Mouse (Mus musculus) large intestine, adult 2 months (tissue): Measurements from ENCODE around the gene Thbs1. TPM values are rescaled to one million over a fixed set of nuclear protein-coding genes. Genes with fewer than 3 reads are reported as not detected.
A peak's percentile ranks its signal among the peaks of the same experiment; 100 is the strongest.

Experiments
- DNase-seq: peaks from one replicate; pipeline ENCODE4 v3.0.0-alpha.2; 2012; ENCODE audit warnings: low read depth, low spot score
- WGBS: fragments of 180-500 bp; shearing (Covaris S2); methylation state at CpG from one replicate; pipeline ENCODE4 v1.1.7; 2018; 5-methylcytosine and 5-hydroxymethylcytosine counted together
- polyA plus RNA-seq: library from polyadenylated mRNA; depleted of rRNA; stranded (reverse); fragments of >200 nt; gene quantifications from 2 replicates; pipeline ENCODE4 v1.2.3, GENCODE M21; 2012; rRNA removed

Thbs1 gene
- 6.6 and 10.2 TPM in 2 replicates for polyA plus RNA-seq

DNA sequence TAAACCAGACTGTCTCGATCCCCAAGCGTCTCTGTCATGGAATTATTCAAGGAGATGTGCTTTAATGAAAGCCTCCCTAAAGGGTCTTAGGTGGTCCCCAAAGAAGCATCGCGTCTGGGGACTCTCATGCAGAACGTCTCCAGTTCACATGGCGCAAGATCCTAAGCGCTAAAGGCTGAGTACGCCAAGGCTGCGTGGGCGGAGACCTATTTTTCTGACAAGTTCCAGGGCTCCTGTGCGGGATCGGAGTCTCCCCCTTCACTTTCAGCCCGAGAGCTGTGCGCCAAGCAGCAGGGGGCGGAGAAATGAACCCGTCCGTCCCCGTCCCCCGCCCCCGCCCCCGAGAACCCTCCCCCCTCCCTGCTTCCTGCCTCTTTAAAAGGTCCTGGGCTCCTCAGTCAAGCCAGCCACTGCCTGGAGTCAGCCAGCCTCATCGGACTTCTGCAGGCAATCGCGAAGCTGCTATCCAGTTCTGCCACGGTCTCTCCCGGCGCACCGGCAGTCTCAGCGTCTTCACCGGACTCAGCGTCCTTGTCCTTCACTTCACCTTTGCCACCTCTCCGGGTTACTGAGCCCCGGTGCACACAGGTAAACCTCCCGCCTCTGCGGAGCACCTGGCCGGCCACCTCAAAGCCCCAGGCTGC is at the start of gene Thbs1:
Gene Thbs1 (plus strand): TSS at position 389 of the 644 bp plus-strand sequence.
- DNase-seq: no peak
- WGBS: 2% methylated on average over 36 of the region's 36 CpGs

DNA sequence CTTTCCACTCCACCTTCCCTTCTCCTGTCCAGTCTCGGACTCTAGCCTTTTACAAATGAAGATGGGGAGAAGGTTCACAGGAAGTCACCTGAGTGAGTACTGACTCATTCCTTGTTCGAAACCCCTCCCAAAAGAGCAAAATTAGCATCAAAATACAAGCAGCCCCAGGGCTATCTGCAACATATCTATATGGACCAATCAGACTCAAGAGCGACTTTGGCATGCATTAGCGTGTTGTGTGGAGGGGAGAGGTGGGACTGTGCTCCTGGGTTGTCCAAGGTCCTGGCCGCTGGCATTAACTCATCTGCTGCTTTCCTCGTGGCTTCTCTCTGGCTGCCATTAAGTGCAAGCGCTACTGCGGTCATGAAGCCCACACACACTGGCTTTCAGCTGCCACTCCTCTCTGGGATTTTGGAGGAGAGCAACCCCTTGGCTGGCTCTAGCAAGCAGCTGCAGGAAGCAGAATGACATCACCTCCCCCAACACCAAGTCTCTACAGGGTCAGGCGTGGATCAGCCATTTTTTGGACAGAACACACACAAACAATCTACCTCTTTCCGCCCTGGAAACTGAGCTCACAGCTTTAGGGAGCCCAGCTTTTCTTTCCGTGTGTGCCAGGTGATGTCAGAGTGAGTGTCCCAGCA is 47.4 kb upstream of the Thbs1 start:
- DNase-seq: no peak
- 83% methylated on average over 11 of the region's 11 CpGs for WGBS

- DNase-seq: no peak
- WGBS: 80% methylated on average over 8 of the region's 8 CpGs
These were observed 45.5 kb upstream of the Thbs1 start for GRCm38 (mm10) chr2:118066065-118066770.

GRCm38 (mm10) chr2:118069975-118070374 is 41.7 kb upstream of the Thbs1 start:
- WGBS: 86% methylated on average over 5 of the region's 5 CpGs
- DNase-seq: no peak

DNA sequence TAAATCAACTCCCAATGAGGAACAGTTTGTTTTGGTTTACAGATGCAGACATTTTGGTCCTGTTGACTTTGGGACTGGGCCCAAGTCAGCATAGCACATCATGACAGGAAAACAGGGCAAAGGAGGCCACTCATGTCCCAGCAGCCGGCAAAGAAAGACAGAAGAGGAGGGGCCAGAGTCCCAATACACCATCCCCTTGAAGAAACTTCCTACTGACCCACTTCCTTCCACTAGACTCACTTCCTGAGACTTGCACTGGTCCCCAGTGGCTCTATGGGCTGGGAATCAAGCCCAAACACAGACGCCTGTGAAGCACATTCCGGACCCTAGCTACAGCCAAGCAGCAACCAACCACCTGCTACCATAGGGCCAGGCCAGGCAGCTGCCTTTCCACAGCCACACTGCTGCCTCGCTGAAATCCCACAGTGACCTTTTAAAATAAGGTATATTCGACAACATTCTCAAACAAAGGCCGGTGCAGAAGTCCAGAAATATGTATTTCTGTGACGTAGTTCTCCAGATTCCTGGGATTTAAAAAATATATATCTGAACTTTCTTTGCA is 38.8 kb upstream of the Thbs1 start:
- no peak for DNase-seq
- WGBS: 78% methylated on average over 7 of the region's 7 CpGs

DNA sequence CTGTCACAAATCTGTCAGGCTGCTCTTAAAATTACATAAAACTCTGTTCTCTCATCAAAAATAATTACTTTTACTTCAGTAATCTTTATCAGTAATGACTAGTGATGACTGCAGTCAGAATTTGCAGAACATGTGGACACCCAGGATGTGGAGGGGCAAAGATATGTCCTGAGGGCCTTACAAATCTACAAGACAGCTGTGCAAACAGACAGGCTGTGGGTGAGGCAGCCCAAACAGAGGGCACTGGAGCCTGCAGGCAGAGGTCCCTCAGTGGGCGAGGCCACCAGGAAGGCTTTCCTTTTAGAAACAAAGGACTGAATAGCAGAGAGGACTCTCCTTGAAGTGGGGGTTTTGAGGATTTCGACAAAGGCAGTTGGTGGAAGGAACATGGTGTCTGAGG is 37.6 kb upstream of the Thbs1 start:
- DNase-seq: no peak
- WGBS: 30% methylated on average over 2 of the region's 2 CpGs

GRCm38 (mm10) chr2:118075165-118075564 is 36.5 kb upstream of the Thbs1 start:
- 28% methylated on average over 4 of the region's 4 CpGs for WGBS

DNA sequence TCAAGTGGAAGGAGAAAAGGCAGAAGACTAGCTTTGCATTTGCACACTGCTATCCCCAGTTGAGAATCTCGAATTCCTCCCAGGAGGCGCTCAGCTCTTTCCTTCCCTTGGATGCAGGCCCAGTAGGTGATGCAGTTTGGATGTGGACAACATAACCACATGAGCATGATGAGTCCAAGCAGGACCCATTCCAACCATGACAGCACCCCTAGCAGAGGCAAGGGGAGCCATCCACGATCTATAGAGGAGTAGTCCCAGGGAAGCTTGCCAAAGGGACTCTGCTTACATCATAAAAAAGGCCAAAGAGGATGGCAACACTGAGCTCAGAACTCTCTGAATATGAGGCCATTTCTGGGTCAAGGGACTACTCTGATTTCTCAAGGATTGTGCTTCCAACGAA is 32.5 kb upstream of the Thbs1 start:
- 75% methylated on average over 4 of the region's 4 CpGs for WGBS
- no peak for DNase-seq

More at GRCm38 (mm10) chr2:118075165-118075564, 36.5 kb upstream of the Thbs1 start:
- DNase-seq: no peak

DNA sequence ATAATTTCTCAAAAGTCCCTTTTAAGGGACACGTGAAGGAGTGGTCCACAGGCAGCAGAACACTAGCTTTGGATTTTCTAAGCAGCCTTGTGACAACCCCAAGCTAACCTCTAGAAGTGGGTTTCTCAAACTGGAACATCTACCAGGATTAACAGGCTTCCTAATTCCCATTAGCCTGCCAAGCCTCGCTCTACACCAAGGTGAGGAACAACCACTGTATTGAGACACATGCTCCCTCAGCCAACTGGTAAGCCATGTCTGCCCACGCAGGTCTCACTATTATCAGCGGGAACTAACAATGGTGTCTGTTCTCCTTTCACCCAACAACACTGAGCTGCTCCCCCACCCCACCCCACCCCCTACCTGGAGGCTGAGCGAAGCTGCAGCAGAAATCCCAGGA is 30.1 kb upstream of the Thbs1 start:
- WGBS: 91% methylated on average over 5 of the region's 5 CpGs
- no peak for DNase-seq

GRCm38 (mm10) chr2:118083652-118084051 is 28.0 kb upstream of the Thbs1 start:
- DNase-seq: no peak
- WGBS: 92% methylated on average over 6 of the region's 6 CpGs

DNA sequence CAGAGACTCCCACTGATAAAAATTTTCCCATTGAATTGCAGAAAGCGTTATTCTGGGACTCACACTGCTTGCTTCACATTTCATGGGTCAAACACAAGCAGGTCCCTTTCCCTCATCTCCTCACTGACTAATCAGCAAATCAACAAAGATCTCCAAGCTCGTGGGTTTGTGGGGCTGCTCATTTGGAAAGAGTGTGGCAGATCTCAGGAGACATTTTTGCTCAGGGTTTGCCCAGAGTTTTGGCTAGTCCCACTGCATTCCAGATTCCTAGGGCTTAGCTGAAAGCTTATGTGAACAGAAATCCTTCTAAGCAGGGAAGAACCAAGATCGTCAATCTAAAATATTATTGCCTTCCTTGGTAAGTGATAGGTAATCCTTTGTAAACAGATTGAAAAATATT is 27.0 kb upstream of the Thbs1 start:
- 62% methylated on average over 3 of the region's 3 CpGs for WGBS
- DNase-seq: no peak

DNA sequence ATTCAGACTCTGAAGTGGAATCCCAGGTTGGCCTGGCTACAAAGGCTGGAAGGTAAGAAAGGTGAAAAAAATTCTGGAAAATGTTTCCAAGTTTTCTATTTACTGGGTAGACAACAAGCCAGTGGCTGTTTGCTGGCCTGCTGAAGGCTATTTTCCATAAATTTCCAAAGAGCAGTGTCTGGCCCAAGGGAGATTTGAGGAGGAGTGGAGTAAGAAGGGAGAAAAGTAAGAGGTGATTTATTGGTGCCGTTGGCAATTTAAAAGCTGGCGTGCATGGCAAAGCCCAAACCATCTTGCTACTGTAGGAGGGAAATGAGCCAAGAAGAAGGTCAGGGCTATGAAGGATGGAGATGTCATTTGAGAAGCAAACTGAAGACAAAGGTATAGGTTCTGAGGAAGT is 26.0 kb upstream of the Thbs1 start:
- 86% methylated on average over 2 of the region's 2 CpGs for WGBS
- no peak for DNase-seq

- 78% methylated on average over 10 of the region's 10 CpGs for WGBS
- no peak for DNase-seq
These were observed 24.5 kb upstream of the Thbs1 start for GRCm38 (mm10) chr2:118087044-118087726.

DNA sequence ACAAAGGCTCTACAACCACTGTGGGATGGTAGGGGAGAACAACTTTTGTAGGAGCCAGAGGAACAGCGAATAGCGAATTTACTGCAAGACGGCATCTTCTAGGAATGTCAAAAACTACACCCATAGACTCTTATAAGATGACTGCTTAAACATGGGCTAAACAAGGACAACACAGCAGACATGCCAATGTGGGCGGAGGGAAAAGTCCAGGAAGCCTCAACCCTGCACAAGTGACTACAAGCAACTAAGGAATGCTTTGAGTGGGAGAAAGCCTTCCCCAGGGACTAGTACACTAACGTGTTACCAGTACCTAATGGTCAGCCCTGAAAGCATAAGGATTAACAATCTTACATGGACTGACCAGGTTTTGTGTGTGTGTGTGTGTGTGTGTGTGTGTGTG is 20.4 kb upstream of the Thbs1 start:
- no peak for DNase-seq
- WGBS: 84% methylated on average over 5 of the region's 5 CpGs

GRCm38 (mm10) chr2:118099104-118099503 is 12.6 kb upstream of the Thbs1 start:
- DNase-seq: peak; percentile 89
- WGBS: 10% methylated on average over 4 of the region's 4 CpGs

- no peak for DNase-seq
- 74% methylated on average over 4 of the region's 4 CpGs for WGBS
These were observed 9.5 kb upstream of the Thbs1 start for GRCm38 (mm10) chr2:118102169-118102568.

- WGBS: 13% methylated on average over 17 of the region's 17 CpGs
- DNase-seq: no peak
These were observed 1.3 kb upstream of the Thbs1 start for GRCm38 (mm10) chr2:118110225-118110915.

GRCm38 (mm10) chr2:118111116-118111487 is 574 bp upstream of the Thbs1 start:
- no peak for DNase-seq
- under 1% methylated on average over 16 of the region's 16 CpGs for WGBS

DNA sequence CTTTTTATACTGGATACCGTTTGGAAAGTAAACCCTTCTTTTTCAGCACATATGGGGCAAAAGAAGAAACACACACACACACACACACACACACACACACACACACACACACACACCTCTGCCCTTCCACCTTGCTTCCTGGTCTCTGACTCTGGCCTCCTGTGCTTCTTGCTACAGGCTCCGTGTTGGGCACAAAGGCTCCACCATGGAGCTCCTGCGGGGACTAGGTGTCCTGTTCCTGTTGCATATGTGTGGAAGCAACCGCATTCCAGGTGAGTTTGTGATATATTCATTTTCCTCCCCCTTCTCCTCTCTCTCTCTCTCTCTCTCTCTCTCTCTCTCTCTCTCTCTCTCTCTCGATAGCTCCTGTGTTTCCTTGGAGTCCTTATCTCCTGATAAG is 762 bp downstream of the Thbs1 start:
- DNase-seq: no peak
- WGBS: 8% methylated on average over 5 of the region's 5 CpGs
